Mouse (Mus musculus) right cerebral cortex, postnatal 14 days (tissue): ENCODE data around the gene Ctbs.

Experiments
- DNase-seq: peaks from one replicate; pipeline ENCODE4 v3.0.0; 2022

The Ctbs gene

DNA sequence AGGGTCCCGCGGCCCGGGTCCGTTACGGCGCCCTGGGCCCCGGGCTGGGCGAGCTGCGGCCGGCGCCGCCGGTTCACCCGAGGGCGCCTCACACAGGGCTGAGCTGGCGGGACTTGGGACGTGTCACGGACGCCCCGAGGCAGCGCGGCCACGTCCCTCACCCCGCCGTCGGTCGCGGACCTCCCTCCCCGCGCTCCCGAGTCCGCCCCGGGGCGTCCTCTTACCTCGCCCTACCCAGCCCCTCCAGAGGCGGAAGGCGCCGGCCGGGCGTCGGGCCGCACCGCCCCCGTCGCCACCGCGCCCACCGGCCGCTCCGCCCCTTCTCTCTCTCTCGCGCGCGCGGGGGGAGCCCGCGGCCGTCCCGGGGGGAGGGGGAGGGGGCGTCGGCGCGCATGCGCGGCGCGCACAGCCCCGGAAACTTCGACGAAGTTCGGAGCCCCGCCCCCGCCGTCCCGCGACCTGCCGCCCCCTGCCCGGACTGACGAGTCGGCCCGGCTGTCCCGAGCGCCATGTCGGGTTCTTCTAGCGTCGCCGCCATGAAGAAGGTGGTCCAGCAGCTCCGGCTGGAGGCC is 49.9 kb downstream of the Ctbs start, which contains the start of the genes Spata1 and Gng5:
Gene Spata1, minus strand, starts transcription at position 323 of the 572 bp plus-strand sequence.
Gene Gng5, plus strand, starts transcription at position 377 of the 572 bp plus-strand sequence.
- DNase-seq: peak; percentile 80

DNA sequence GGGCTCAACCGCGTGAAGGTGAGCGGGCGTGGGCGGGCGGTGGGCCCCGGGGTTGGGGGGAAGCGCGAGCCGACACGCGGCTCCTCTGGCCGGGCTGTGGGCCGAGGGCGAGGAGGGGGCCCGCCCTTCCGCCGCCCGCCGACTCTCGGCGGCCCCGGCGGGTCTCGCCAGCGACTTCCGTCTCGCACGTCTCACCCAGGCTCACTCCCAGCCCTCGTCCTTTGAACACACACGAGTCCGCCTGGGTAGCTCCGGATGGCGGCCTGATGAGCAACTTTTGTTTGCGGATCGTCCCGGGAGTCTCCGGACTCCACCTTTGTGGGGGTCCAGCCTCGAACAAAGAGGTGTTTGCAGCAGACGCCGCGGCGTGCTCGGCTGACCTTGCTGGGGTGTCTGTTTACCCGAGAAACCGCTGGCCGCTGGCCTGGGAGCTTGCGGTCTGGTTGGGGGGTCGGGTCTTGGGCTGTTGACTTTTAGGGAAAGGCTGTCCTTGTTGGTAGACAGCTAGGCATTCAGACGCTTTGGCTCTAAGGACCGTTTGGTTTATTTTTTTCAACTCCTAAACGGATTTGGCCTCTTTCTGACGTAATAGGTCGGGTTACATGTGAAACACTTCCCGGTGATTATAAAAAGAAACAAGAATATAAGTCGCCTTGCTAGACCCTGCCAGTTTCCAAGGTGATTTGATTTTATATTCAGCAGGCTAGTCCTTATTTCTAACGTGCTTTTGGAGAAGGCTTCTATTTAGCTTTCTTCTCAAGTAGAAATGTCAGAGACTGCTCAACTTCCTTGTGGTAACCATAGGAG is 50.6 kb downstream of the Ctbs start:
- DNase-seq: no peak

DNA sequence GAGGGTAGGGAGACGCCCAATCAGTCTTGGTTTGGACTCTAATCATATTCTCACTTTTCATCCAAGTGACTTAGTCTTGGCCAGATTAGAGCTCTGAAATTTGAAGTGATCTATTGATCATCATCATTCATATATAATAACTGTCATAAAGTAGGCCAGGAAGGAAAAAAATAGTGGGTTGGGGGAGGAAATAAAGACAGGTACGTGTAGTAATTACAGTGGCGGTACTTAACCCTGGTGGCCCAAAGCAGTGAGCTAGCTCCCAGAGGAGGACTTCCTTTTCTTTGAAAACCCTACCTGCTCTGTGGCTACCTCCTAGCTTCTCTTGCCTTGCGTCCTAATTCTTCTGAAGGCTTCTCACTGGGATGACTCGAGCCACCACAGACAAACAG is 51.2 kb downstream of the Ctbs start:
- DNase-seq: no peak

DNA sequence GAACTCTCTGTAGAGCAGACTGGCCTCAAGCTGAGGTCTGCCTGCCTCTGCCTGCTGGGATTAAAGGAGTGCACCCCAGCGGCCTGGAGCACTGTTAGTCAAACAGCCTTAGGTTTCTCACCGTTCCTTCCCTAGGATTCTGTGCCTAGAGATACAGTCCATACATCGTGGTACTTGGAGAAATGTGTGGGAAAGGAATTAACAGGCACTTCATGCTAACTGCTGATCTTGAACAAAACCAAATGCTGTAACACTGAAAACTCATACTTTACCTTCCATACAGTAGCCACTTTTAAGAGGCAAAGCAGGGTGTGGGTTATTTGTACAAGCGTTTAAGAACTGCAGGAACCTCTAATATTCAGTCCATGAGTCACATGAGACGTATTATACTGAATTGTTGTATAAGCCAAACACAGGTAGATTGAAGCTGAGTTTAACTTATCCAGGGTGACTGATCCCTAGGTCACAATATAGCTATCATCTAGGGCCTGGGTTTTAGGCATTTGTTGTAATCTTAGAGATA is 52.1 kb downstream of the Ctbs start:
- no peak for DNase-seq

DNA sequence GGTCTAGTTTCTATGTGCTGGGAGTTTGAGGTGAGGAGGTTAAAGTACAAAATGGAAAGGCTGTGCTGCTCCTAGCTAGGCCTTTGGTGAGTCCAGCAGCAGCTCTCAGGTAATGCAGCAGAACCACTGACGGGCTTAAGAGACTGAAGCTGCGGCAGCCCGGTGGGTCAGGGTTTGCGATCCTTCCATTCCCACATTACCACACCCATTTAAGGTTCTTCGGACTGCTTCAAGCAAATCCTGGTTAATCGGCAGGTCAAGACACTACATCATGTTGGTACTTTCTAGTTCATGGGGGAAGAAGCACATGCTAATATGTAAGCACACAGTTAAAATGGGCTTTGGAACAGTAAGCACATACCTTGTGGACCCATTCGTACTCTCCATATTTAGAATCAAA is 57.1 kb downstream of the Ctbs start:
- DNase-seq: no peak
